Mouse (Mus musculus) hindbrain, postnatal 0 days (tissue): ENCODE measurements around the gene Vash2. TPM values are rescaled to one million over a fixed set of nuclear protein-coding genes. Genes with fewer than 3 reads are reported as not detected.

Experiments used
- ATAC-seq: fragments of 200-750 bp; cut with Nextera tagmentation; 2 replicates; pipeline ENCODE4 v1.8.0; 2017; ENCODE audit warnings: mild to moderate bottlenecking, moderate TSS enrichment, moderate library complexity
- DNase-seq: peaks from one replicate; pipeline ENCODE4 v3.0.0-alpha.2; 2015; ENCODE audit warnings: low spot score
- H3K27ac ChIP-seq: fragments of 300-500 bp; sonication (generic); 2 replicates; pipeline ENCODE4 v1.5.1; 2014; ENCODE audit warnings: mild to moderate bottlenecking
- H3K27me3 ChIP-seq: fragments of 300-500 bp; sonication (generic); 2 replicates; pipeline ENCODE4 v1.6.1; 2014; ENCODE audit warnings: low read length, mixed read lengths; ENCODE audit not compliant: insufficient read depth
- H3K36me3 ChIP-seq: fragments of 300-500 bp; sonication (generic); 2 replicates; pipeline ENCODE4 v1.6.1; 2014; ENCODE audit warnings: low read length, mixed read lengths; ENCODE audit not compliant: insufficient read depth
- H3K4me1 ChIP-seq: fragments of 300-500 bp; sonication (generic); 2 replicates; pipeline ENCODE4 v1.6.1; 2014; ENCODE audit warnings: antibody characterized with exemption, low read length, mixed read lengths; ENCODE audit not compliant: insufficient read depth
- H3K4me2 ChIP-seq: fragments of 300-500 bp; sonication (generic); 2 replicates; pipeline ENCODE4 v1.6.1; 2014; ENCODE audit warnings: low read depth, mild to moderate bottlenecking, low read length, moderate library complexity, mixed read lengths
- H3K4me3 ChIP-seq: fragments of 300-500 bp; sonication (generic); 2 replicates; pipeline ENCODE4 v1.5.1; 2014; ENCODE audit warnings: low read length
- H3K9ac ChIP-seq: fragments of 300-500 bp; sonication (generic); replicated peaks from 2 replicates; pipeline ENCODE4 v1.6.1; 2014; ENCODE audit warnings: mild to moderate bottlenecking, low read length, moderate library complexity, mixed read lengths
- H3K9me3 ChIP-seq: fragments of 300-500 bp; sonication (generic); 2 replicates; pipeline ENCODE4 v1.6.1; 2016; ENCODE audit warnings: low read length, mixed read lengths
- CTCF ChIP-seq: IDR thresholded peaks from 2 replicates; pipeline ENCODE4 v1.5.1; 2016; ENCODE audit warnings: antibody characterized with exemption, control low read depth, low read depth
- WGBS: fragments of 180-500 bp; shearing (Covaris S2); extraction: QIAGEN DNeasy Blood & Tissue Kit; methylation state at CpG from one replicate; pipeline ENCODE4 v1.1.7; 2014; 5-methylcytosine and 5-hydroxymethylcytosine counted together
- polyA plus RNA-seq: library from polyadenylated mRNA; unstranded; fragments of >200 nt; fragmentation: Nextera tagmentation; extraction: Ambion mirVana; gene quantifications from 2 replicates; pipeline ENCODE4 v1.2.1, GENCODE M21; 2015
- total RNA-seq: library from RNA; depleted of rRNA; stranded (reverse); fragments of >200 nt; gene quantifications from 2 replicates; pipeline ENCODE4 v1.2.3, GENCODE M21; 2014

Gene Vash2
- total and polyA plus RNA-seq, 2 experiments from 2014 or later: 40.9 to 47.4 TPM

- DNase-seq: peak; percentile 28
- H3K9ac ChIP-seq: peak overlapping the region; percentile 85
- peaks cover 22% of the 10 kb centered on the region; the same call in 1 of the 2 replicates for H3K4me1 ChIP-seq
- peak overlapping the region; percentile 50 for H3K4me3 ChIP-seq
- ATAC-seq: no peak
- H3K9me3 ChIP-seq: no peaks in the 10 kb centered on the region
- H3K27me3 ChIP-seq: no peaks in the 10 kb centered on the region
- WGBS: 31% methylated on average over 11 of the region's 11 CpGs
- peak overlapping the region; percentile 87 for H3K4me2 ChIP-seq
- H3K36me3 ChIP-seq: no peaks in the 10 kb centered on the region
- TF ChIP-seq CTCF: no peak
- peak overlapping the region; percentile 89; the same call in 1 of the 2 replicates for H3K27ac ChIP-seq
Observed at GRCm38 (mm10) chr1:190976887-190977573, 2.1 kb downstream of the Vash2 start.

GRCm38 (mm10) chr1:190974833-190975232 lies 4.3 kb downstream of the Vash2 start:
- no peak overlapping the region for H3K27ac ChIP-seq
- ATAC-seq (no peak), DNase-seq (no peak)
- TF ChIP-seq CTCF: no peak
- no peaks in the 10 kb centered on the region for H3K27me3 ChIP-seq
- WGBS: 90% methylated on average over 1 of the region's 1 CpGs
- H3K36me3 ChIP-seq: 0 out of 2 replicates have a peak, but pooled peaks cover 4% of the 10 kb centered on the region
- H3K4me1 ChIP-seq: peaks cover 22% of the 10 kb centered on the region; the same call in 1 of the 2 replicates
- no peak overlapping the region for H3K4me2 ChIP-seq
- no peak overlapping the region for H3K4me3 ChIP-seq
- H3K9me3 ChIP-seq: no peaks in the 10 kb centered on the region
- H3K9ac ChIP-seq: no peak overlapping the region; the same call in 1 of the 2 replicates

- no peak for DNase-seq
- Histone ChIP-seq H3K9ac (no peak overlapping the region; the same call in 1 of the 2 replicates), H3K4me1 (peaks cover 22% of the 10 kb centered on the region; the same call in 1 of the 2 replicates), H3K36me3 (peaks cover 10% of the 10 kb centered on the region; the same call in 1 of the 2 replicates), H3K4me2 (no peak overlapping the region), H3K27me3 (no peaks in the 10 kb centered on the region), H3K9me3 (no peaks in the 10 kb centered on the region), H3K27ac (no peak overlapping the region), H3K4me3 (no peak overlapping the region)
- ATAC-seq: no peak
- WGBS: 85% methylated on average over 8 of the region's 8 CpGs
- no peak for TF ChIP-seq CTCF
Observed at GRCm38 (mm10) chr1:190974191-190974590, 4.9 kb downstream of the Vash2 start.

- H3K9me3 ChIP-seq: no peaks in the 10 kb centered on the region
- H3K4me2 ChIP-seq: no peak overlapping the region
- H3K4me3 ChIP-seq: no peak overlapping the region
- peaks cover 13% of the 10 kb centered on the region; the same call in 1 of the 2 replicates for H3K36me3 ChIP-seq
- 27% methylated on average over 7 of the region's 7 CpGs for WGBS
- no peak overlapping the region for H3K9ac ChIP-seq
- peak overlapping the region; percentile 20; the same call in 1 of the 2 replicates for H3K27ac ChIP-seq
- peak; percentile 54 for DNase-seq
- no peaks in the 10 kb centered on the region for H3K27me3 ChIP-seq
- no peak for ATAC-seq
- no peak for TF ChIP-seq CTCF
- peaks cover 22% of the 10 kb centered on the region; the same call in 1 of the 2 replicates for H3K4me1 ChIP-seq
Observed at GRCm38 (mm10) chr1:190972612-190973192, 6.4 kb downstream of the Vash2 start.

- H3K36me3 ChIP-seq: peaks cover 13% of the 10 kb centered on the region; the same call in 1 of the 2 replicates
- peak; percentile 47 for DNase-seq
Observed at GRCm38 (mm10) chr1:190971708-190972610, 7.1 kb downstream of the Vash2 start.

GRCm38 (mm10) chr1:190968010-190968409 lies 11.1 kb downstream of the Vash2 start:
- H3K36me3 ChIP-seq: peaks cover 16% of the 10 kb centered on the region; the same call in 1 of the 2 replicates
- TF ChIP-seq CTCF: no peak
- H3K9ac ChIP-seq: no peak overlapping the region
- no peaks in the 10 kb centered on the region for H3K27me3 ChIP-seq
- WGBS: 92% methylated on average over 7 of the region's 7 CpGs
- ATAC-seq: no peak
- H3K4me2 ChIP-seq: no peak overlapping the region
- no peak overlapping the region for H3K4me3 ChIP-seq
- DNase-seq: no peak
- H3K27ac ChIP-seq: no peak overlapping the region
- H3K4me1 ChIP-seq: peaks cover 6% of the 10 kb centered on the region; the same call in 1 of the 2 replicates
- no peaks in the 10 kb centered on the region for H3K9me3 ChIP-seq

More at GRCm38 (mm10) chr1:190971708-190972610, 7.1 kb downstream of the Vash2 start:
- ATAC-seq: no peak
- peaks cover 14% of the 10 kb centered on the region; the same call in 1 of the 2 replicates for H3K4me1 ChIP-seq
- H3K9me3 ChIP-seq: no peaks in the 10 kb centered on the region
- H3K27ac ChIP-seq: peak overlapping the region; percentile 20; the same call in 1 of the 2 replicates
- H3K9ac ChIP-seq: no peak overlapping the region
- H3K27me3 ChIP-seq: no peaks in the 10 kb centered on the region
- WGBS: 65% methylated on average over 14 of the region's 14 CpGs
- no peak for TF ChIP-seq CTCF
- H3K4me3 ChIP-seq: no peak overlapping the region
- H3K4me2 ChIP-seq: no peak overlapping the region
